Mouse (Mus musculus) left cerebral cortex, adult 9 months (tissue): Measurements from ENCODE around the gene Cyb5r3.

ENCODE experiments used
- DNase-seq, 2 experiments: peaks; one replicate each; pipeline ENCODE4 v3.0.0; 2022; ENCODE audit warnings: low spot score in 2 of 2

The Cyb5r3 gene

DNA sequence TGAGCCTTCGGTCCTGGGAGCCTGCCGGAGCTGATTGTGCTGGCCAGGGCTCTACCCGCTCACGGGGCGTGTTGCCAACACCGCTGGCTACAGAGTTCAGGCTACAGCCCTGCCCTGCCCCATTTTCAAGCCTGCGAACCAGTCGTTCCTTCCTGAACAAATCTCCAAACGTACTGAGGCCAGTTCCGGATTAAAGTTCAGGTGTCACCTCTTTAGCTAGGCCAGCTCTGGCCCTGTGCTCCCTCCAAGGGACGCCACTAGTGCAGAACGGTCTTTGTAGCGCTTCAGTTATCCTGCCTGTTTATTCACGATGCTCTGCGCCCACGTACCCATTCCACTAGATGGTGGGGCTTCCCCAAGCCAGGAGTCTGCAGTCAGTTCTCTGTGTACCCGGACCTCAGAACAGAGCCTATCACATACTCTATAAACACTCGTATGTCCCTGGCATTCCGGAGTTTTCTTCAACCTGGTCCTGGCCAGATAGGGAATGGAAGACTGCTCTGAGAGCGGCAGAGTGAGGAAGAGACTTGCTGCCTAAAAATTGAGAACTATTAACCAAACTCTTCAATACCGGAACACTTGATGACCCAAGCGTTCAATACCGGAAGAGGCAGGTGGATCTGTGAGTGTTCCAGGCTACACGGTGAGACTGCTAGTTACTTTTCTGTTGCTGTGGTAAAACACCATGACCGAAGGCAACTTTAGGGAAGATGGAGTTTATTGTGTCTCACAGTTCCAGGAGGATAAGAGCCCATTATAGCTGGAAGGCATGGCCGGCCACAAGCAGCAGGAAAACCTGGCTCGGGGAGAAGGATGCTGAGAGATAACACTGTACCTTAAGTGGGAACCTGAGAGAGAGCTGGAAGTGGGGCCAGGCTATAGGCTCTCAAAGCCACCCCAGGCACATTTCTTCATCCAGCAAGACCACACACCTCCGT is at the start of gene Cyb5r3:
Gene Cyb5r3 (minus strand): TSS at position 101 of the 938 bp plus-strand sequence.
- no peak for DNase-seq

DNA sequence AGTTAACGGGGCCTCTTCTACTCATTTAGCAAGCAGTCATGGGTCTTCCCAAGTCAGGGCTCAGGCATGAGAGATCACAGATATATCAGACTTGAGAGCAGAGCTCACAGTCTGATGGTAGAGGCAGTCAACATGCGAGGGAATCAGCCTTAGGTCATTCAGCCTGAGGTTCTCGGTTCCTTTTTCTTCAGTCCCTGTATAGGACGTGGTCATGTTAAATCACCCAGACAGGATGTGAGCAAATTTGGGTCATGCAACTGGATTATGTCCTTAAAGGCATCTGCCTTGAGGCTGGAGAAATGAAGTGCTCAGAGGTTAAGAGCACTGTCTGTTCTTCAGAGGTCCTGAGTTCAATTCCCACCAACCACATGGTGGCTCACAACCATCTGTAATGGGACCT is 49.3 kb upstream of the Cyb5r3 start:
- DNase-seq: no peak

DNA sequence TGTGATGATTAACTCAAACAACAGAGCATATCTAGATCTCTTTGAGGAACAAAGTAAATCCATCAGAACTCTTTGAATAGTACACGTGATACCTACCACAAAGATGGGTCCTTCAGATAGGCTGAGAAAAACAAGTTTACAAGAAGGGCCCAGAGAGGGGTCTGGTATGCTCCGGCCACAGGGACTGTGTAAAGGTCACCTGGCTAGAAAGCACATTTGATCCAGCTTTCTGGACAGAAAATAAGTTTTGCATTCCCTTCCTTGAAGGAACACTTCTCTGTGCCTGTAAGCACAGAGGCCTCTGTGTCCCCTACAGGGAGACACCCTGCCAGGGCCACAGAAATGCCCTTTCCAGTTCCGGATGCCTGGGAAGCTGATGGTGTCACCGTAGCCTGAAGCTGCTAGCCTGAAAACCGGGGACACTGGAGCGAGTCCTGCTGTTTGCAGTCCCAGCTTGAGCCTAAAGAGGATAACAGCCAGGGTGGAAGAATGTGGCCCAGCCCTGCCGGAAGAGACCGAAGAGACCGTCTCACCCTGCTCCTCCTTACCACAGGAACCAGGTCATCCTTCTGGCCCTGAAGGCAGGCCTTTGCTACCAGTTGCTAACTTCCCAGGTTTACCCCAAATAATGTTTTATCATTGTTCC is 48.1 kb upstream of the Cyb5r3 start:
- DNase-seq: no peak

DNA sequence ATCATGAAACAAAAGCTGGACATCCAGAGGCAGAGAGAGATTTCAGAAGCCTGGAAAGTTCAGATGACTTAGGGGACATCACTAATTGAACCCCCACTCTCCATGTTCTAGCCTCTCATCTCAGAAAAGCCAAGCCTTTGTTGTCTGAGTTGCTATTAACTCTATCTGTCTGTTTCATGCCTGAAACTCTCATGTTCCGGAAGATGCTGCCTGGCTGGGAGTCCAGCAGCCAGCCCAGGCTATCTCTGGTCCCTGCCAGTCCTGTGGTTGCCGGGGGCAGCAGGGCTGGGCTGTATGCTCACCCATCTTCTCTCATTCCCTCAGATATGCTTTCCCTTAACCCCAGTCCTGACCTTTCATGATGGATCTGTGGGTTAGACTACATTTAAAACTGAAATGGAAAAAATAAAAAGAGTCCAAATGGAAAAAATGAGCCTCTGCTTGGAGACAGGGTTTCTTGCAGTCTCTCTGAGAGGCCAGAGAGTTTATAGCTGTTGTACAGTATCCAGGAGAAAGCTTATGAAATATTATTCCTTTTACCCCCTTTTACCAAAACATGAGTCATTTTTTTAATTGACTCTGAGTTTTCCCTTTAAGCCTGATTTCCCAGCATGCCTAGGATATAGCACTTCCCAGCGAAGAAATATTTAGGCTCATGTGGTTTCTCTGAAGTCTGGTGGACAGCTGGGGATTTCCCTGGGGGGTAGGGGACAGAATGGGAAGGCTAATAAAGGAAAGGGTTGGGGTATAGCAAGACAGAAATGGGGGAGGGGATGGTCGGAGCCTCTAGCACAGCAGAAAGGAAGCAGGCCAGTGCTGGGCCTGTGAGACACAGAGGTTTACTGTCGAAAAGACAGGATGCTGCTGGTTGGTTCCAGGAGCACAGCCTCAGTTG is 43.2 kb upstream of the Cyb5r3 start:
- no peak for DNase-seq

DNA sequence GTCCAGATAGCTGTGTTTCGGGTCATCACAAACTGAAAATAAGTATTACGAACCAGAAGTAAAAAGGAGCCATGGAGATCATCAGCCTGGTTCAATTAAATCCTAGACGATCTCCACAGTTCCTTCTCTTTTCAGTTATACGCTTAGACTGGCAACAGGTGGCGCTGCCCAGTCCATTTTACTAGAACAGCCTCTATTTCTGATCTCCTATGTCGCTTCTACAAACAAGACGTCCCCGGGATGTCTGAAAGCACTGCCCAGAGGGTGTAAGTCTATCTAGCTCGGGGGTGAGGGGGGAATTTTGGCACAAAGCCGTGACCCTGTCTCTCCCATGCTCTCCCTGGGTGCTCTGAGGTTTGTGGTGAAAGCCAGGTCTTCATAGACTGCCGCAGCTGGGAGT is 37.8 kb upstream of the Cyb5r3 start:
- peak in 1 of 2 experiments; percentile 65 for DNase-seq

DNA sequence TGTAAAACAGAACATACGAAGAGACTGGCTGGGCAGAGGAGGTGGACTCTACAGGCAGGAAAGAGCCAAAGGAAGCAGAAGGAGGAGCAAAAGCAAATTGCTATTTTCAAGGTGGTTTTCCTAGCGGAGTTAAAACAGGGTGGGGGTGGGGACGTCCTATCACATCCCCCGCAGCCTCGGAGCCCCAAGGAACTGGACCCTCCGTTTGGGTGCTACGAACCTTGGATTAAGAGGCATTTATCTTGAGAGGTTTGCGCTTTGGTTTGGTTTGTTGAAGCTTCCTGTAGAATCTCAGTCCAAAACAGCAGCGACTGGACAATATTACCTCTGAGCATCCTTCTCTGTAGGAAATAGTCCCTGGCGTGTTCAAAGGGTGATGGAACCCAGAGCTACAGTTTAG is 37.3 kb upstream of the Cyb5r3 start:
- DNase-seq: no peak

DNA sequence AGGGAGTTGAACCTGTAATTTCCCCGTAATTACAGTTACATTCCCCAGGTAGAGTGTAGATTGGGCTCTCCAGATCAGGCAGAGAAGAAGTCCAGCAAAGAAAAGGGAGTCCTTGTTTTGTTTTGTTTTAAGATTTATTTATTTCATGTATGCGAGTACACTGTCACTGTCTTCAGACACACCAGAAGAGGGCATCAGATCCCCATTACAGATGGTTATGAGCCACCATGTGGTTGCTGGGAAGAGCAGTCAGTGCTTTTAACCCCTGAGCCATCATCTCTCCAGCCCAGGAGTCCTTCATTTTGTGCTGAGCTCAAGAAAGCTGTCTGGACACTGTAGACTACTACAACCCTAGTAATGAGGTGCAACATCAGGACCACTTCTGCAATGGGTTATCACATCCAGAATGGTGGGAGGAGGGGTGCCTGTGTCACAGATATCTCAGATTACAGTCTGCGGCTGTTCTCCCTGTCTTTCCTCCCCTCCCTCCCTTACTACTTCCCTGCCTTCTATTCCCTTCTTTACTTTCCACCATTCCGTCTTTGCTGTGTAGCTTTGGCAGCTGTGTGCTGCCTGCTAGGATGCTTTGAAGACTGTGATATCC is 36.8 kb upstream of the Cyb5r3 start:
- no peak for DNase-seq

DNA sequence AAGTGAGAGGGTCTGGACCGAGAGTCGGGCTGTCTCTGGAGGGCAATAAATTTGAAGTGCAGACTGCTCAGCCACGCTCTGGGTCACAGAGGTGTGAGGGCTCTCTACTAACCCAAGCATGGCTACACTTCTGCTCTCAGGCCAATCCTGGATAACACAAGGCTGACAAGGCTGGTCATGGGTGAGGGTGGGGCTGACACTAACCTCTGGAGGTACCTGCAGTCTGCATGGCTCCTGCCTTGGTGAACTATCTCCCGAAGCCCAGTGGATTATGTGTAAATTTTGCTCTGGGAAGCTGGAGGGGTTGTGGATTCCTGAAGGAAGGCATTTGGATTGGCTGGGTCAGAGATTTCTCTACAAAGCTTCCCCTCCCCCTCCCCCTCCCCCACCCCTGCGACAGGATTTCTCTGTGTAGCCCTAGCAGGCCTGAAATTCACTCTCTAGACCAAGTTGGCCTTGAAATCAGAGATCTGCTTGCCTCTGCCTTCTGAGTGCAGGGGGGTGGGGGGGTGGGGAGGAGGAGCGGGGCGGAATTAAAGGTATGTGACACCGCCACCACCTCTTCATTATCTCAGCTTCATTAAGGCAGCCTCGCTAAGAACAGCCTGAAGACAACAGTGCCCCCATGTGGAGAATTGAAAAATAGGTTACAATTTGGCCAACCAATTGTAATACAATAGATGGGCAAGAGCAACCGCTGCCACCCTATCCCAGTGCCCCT is 32.5 kb upstream of the Cyb5r3 start:
- DNase-seq: peak; percentile 27 to 77

DNA sequence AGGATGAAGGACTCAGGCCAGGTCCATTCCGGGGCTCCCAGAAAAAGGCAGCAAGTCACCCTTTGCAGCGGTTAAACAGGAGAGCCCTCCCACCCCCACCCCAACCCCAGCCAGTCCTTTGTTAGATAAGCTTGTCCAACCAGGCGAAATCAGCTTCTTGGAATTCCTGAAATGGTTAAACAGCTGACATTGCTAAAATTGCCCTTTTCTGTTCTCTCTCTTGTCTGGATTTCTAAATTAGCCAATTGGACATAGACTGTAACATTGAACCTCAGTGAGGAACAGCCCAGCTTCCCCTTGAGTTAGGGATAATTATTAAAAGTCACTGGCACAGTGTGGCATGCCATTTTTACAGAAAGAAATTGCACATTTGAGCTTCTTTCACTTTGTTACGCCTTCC is 30.0 kb upstream of the Cyb5r3 start:
- no peak for DNase-seq

DNA sequence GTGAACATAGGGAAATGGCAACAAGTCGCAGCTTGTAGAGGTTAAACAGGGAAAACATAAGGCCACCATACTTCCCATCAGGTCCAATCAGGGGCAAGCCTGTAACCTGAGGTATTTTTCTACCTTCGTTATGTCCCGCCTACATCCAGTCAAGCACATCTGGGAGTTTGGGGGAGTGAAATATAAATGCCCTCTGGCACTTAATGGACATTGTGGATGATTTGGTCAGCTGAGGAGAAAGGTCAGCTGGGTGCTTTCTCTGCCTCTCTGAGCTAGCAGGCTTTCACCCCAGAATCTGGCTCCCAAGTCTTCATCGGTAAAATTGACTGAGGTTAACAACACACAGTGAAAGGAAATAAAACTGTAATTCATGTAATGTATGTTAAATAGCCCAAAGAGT is 21.0 kb upstream of the Cyb5r3 start:
- DNase-seq: no peak

DNA sequence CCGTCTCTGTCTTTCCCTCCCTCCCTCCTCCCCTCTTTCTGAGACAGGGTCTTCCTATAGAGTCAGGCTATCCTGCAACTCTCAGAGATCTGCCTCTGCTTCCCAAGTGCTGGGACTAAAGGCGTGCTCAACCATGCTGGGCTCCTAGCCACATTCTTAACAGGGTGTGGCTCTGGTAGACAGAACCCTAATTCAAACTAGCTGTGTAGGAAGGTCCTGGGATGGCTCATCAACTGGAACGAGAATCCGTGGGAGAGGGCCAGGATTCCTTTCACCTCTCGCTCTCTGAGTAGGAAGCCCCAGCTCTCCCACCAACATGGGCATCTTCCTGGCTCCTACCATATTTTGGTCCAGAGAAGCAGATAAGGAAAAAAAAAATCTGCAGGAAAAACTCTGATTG is 10.0 kb upstream of the Cyb5r3 start:
- DNase-seq: no peak

DNA sequence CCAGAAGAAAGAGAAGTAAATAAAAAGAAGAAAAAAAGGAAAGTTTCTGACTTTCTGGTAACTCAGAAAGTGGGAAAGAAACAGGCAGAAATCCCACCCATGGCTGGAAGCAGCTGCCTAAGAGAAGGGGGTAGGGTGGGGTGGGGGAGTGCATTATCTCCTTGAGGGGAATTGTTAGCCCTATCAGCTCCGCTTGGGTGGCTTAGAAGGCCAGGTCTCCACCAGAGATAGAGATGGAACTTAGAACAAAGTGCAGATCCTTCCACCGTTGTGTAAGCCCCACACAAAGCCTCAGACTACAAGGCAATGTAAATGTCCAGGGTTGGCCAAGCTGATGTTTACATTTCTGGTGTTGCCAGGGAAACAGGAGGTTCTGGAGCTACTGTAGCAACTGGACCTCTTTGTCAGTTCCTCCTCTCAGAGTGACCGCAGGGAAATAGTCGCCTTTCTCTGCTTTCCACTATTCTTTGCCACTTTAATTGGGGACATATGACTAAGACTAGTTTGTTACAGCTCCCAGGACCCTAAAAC is 9.5 kb upstream of the Cyb5r3 start:
- no peak for DNase-seq

DNA sequence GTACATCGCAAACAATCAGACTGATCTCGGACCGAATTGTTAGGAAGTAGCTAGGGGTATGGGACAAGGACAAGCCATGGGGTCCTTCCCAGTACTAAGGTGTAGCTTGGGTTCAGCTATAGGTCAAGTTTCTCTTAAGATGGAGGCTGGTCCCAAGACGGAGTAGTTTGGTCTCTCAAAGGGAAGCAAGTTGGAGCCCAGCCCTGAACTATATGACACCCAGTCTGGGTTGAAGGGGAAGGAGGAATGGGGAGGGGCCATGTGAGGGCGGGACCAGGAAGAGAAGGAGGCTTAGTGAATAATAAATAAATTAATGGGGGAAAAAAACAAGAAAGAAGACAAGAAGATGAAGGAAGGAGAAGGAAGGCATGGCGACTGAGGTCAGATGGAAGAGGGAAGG is 7.6 kb upstream of the Cyb5r3 start:
- DNase-seq: no peak

DNA sequence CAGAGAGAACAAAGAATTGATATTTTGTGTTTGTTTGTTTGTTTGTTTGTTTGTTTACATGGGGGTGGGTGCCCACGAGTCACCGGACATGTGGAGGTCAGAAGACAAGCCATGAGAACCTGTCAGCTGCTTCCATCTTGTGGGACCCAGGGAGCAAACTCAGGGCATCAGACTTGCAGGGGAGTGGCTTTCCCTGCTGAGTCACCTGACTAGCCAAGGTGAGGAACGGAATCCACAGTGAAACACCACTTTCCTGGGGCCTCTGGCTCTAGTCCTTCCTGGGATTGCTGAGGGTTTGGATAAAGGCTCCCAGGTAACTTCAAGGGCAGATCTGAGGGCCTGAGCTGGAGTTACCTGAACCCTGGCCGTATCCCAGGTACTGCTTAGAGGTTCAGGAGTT is 4.3 kb upstream of the Cyb5r3 start:
- no peak for DNase-seq

DNA sequence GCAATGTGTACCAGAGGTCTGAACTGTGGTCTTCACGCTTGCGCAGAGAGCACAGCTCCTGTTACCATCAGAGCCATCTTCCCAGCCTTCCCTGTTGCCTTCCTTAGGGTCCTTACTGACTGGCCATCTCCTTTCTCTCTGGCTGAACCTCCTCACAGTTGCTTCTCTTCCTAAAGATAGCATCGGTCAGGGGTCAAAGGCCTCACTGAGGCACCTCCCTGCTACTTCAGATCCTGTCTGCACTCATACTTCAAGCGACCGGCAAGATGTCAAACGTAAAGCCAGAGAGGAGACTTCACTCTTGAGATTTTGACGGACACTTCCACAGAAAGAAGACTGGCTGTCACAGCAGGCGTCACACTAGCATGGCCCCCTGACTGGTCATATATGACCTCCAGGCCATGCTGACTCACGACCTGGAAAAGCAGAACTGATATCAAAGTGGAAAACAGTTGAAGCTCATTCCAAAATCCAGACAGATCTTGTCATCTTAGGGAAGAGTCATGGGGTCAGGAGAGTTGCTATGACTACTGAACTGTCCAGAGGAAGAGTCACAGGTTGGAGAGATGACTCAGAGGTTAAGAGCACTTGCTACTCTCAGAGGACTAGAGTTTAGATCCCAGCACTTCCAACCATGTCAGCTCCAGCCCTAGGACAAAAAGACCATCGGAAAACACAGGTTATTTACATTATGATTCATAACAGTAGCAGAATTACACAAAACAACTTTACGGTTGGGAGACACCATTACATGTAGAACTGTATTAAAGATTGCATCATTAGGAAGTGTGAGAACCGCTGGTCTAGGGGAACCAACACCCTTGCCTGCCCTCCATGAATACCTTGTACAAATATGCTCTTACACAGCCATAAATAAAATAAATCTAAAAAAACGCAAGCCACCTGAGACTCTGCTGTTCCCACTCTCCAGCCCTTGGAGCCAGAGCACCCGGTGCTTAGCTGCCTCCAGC is 1.8 kb upstream of the Cyb5r3 start:
- no peak for DNase-seq

DNA sequence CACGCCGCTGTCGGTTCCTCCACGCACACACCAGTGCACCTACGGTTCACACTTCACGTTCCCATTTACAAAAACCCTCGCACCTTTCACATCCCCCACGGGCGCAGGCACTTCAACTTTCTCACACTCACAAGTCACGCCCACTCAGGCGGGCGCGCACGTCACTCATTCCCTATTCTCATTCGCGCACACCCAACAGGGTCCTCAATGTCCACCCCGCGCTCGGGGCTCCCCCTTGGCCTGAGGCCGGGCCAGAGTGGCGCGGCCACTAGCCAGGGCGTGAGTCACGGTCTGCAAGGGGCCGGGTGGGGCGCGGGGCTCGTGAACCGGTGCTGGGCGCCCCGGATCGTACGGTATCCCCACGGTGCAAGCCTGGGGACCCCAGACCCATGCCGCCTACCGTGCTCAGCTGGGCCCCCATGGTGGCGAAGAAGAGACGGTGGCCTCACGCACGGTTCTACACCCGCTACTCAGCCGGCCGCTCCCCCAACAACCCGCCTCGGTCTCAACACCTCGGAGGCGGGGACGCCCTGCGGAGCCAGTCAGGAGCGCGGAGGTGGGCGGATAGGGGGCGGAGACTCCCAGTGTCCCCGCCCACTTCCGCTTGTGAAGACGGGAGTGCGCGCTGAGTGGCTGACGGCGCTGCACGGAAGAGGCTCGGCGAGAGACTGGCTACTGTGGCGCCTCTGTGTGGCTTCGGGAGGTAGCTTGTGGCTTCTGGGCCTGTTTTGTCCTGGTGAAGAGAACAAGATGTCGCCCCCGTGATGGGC is 495 bp downstream of the Cyb5r3 start:
- DNase-seq: peak; percentile 93 to 97

DNA sequence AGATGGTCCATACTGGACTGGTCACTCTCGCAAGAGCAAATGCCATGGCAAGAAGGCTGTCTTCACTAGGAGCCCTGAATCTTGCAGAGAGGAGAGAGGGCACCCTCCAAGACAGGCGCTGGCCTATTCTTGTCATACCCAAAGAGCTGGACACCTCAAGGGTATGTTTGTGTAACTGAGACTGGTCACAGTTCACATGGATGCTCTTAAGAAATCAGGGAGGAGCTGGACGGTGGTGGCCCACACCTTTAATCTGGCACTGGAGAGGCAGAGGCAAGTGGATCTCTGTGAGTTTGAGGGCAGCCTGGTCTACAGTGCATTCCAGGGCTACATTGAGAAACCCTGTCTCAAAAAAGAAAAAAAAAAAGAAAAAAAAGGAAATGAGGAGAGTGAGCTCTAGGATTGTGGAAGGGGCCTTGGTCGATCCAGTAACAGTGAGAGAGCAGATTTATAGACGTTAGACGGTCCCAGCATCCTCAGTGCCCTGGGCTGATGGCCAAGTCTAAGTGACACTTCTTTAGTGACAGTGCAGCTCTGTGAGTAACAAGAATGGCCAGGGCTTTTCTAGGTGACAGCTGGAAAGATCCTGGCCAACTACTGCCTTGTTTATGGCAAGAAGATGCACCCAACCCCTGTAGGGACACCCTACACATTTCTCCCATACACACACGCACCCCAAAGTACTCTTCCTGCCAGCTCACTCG is 1.3 kb downstream of the Cyb5r3 start:
- no peak for DNase-seq
